Mouse (Mus musculus) forebrain, embryonic 12.5 days (tissue): Measurements from ENCODE around the gene Olfr1360. TPM values are rescaled to one million over a fixed set of nuclear protein-coding genes. Genes with fewer than 3 reads are reported as not detected.
A peak's percentile ranks its signal among the peaks of the same experiment; 100 is the strongest.

ENCODE experiments used
- ATAC-seq: fragments of 200-750 bp; cut with Nextera tagmentation; 2 replicates; pipeline ENCODE4 v1.8.0; 2017; ENCODE audit warnings: moderate TSS enrichment; ENCODE audit not compliant: low FRiP score
- H3K27ac ChIP-seq: fragments of 300-500 bp; sonication (generic); 2 replicates; pipeline ENCODE4 v1.5.1; 2016; ENCODE audit warnings: mild to moderate bottlenecking
- H3K27me3 ChIP-seq: fragments of 300-500 bp; sonication (generic); 2 replicates; pipeline ENCODE4 v1.6.1; 2016; ENCODE audit warnings: mild to moderate bottlenecking
- H3K36me3 ChIP-seq: fragments of 300-500 bp; sonication (generic); replicated peaks from 2 replicates; pipeline ENCODE4 v1.6.1; 2016; ENCODE audit warnings: mild to moderate bottlenecking
- H3K4me1 ChIP-seq: fragments of 300-500 bp; sonication (generic); 2 replicates; pipeline ENCODE4 v1.6.1; 2016
- H3K4me2 ChIP-seq: fragments of 300-500 bp; sonication (generic); 2 replicates; pipeline ENCODE4 v1.6.1; 2016; ENCODE audit warnings: mild to moderate bottlenecking, moderate library complexity
- H3K4me3 ChIP-seq: fragments of 300-500 bp; sonication (generic); replicated peaks from 2 replicates; pipeline ENCODE4 v1.5.1; 2016; ENCODE audit warnings: mild to moderate bottlenecking
- H3K9ac ChIP-seq: fragments of 300-500 bp; sonication (generic); 2 replicates; pipeline ENCODE4 v1.6.1; 2016; ENCODE audit warnings: mild to moderate bottlenecking
- H3K9me3 ChIP-seq: fragments of 300-500 bp; sonication (generic); 2 replicates; pipeline ENCODE4 v1.6.1; 2016
- WGBS: fragments of 180-500 bp; shearing (Covaris S2); methylation state at CpG from one replicate; pipeline ENCODE4 v1.1.7; 2016; 5-methylcytosine and 5-hydroxymethylcytosine counted together
- microRNA-seq: library from miRNA; unstranded; fragments of <30 nt; microRNA quantifications from one replicate; pipeline ENCODE4, GENCODE M21; 2017
- polyA plus RNA-seq: library from polyadenylated mRNA; unstranded; fragments of >200 nt; fragmentation: Nextera tagmentation; extraction: Ambion mirVana; gene quantifications from 2 replicates; pipeline ENCODE4 v1.2.1, GENCODE M21; 2016

Gene Olfr1360
- polyA plus RNA-seq, 1 experiment from 2014 or later, result not detected

DNA sequence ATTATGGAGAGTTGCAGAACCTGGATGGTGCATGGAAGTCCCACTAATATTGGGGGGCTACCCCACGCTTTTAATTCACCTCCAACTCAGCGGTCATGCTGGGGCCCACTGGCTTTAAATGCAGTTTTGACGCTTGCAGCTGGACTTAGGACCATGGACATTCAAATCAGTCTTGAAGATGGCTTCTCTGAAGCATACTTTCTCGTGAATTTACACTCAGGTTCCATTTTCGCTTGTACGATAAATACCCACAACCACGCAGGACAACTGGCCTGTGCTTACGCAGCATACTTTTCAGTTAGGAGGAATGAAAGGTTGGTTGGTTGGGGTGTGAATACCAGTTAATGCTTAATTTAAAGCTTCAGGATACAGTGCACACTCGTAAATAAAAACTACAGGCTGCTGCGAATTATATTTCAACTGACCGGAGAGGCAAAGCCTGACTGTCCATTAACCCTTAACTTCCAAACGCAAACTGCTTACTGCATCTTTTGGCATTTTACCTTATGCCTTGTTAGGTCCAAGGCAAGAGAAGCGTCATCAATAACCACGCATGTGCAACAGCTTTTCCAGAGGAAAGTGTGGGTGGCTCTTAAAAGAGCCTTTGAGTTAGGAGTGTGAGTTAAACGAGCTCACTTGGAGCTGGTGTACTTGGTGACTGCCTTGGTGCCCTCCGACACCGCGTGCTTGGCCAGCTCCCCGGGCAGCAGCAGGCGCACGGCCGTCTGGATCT, 38.1 kb upstream of the Olfr1360 start:
- WGBS, result under 1% methylated on average over 22 of the region's 22 CpGs

DNA sequence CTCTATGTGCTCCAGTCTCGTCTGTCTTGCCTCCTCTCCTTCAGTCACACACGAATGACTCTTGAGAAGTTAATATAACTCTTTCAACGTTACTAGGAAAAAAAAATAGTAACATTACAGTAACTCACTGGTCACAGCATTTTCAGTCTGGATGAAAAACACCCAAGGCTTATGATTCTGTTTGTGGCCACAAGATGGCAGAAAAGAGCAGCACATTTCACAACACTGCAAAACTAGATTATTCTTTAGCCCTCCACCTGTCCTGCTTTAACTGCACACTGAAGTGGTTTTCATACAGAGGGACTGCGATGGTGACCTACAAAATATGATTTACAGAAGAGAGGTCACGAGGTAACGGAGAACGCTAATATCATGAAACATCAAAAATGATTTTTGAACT, 37.5 kb upstream of the Olfr1360 start:
- H3K9me3 ChIP-seq, result no peaks in the 10 kb centered on the region
- no peaks in the 10 kb centered on the region for H3K36me3 ChIP-seq
- peak overlapping the region; percentile 96 for H3K27ac ChIP-seq
- peak overlapping the region; percentile 67 for H3K4me2 ChIP-seq
- H3K27me3 ChIP-seq, result no peaks in the 10 kb centered on the region
- H3K4me3 ChIP-seq, result peak overlapping the region; percentile 44
- peaks cover 28% of the 10 kb centered on the region for H3K4me1 ChIP-seq
- ATAC-seq, result no peak
- peak overlapping the region; percentile 73 for H3K9ac ChIP-seq
- 2% methylated on average over 7 of the region's 7 CpGs for WGBS

More for the DNA sequence above, 38.1 kb upstream of the Olfr1360 start:
- H3K27ac ChIP-seq, result peak overlapping the region; percentile 96
- H3K4me2 ChIP-seq, result peak overlapping the region; percentile 67
- H3K36me3 ChIP-seq, result no peaks in the 10 kb centered on the region
- ATAC-seq, result no peak
- no peaks in the 10 kb centered on the region for H3K9me3 ChIP-seq
- H3K9ac ChIP-seq, result peak overlapping the region; percentile 73
- H3K4me1 ChIP-seq, result peaks cover 33% of the 10 kb centered on the region
- H3K4me3 ChIP-seq, result peak overlapping the region; percentile 44
- no peaks in the 10 kb centered on the region for H3K27me3 ChIP-seq

DNA sequence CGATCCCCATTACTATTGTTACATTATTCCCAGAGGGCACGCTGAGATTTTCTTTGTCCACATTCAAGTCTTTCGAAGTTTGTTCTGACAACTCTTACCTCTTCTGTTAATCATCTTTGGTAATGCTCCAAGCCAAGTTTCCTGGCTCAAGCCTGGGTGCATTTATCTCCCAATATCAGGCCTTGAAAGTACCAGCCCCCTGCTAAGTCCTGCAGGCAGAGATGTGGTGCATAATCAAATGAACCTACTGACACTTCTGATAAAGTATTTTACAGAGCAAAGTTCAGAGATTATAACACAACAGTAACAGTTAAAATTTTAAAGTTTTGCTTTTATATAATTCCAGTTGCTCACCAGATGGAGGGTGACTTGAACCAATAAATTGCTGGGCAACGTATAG, 34.5 kb upstream of the Olfr1360 start:
- 28% methylated on average over 4 of the region's 4 CpGs for WGBS
- peak overlapping the region; percentile 49; the same call in 1 of the 2 replicates for H3K9ac ChIP-seq

DNA sequence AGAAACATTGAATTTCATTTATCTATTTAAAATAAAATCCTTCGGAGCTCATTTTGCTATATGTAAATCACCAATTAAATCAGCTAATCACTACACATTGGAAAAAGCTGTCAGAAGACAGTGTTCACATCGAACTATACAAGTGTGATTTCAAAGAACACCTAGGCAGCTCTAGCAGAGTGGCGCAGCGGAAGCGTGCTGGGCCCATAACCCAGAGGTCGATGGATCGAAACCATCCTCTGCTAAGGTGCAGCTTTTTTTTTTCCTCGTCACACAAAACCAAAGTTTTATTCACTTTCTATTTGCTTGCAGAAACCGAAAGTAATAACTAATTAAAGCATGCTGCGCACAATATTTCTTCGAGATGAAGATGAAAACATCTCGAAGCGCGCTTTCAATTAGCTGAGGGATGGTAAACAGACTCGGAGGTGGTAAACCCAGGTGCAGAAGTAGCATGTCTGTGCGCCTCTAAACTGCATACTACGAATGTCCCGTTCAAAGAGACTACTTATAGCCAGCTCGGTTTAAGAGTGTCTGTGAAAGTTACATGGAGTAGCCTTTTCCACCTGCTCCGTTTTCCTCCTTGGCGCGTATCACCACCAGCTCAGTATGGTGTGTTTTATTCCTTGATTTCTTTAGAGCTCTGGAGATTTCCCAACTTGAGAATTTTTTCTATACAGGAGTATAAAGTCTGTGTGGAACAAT, 33.8 kb upstream of the Olfr1360 start:
- H3K27me3 ChIP-seq, result no peaks in the 10 kb centered on the region
- peak overlapping the region; percentile 40 for H3K4me3 ChIP-seq
- peak overlapping the region; percentile 58 for H3K4me2 ChIP-seq
- ATAC-seq, result peak; percentile 82
- peak overlapping the region; percentile 50; the same call in 1 of the 2 replicates for H3K27ac ChIP-seq
- WGBS, result 2% methylated on average over 22 of the region's 22 CpGs
- H3K36me3 ChIP-seq, result no peaks in the 10 kb centered on the region
- H3K9me3 ChIP-seq, result no peaks in the 10 kb centered on the region
- H3K4me1 ChIP-seq, result peaks cover 14% of the 10 kb centered on the region
- H3K9ac ChIP-seq, result peak overlapping the region; percentile 49

More for the DNA sequence above, 34.5 kb upstream of the Olfr1360 start:
- H3K27ac ChIP-seq, result 0 out of 2 replicates have a peak overlapping the region, but pooled peaks have one; percentile 50
- peak overlapping the region; percentile 40 for H3K4me3 ChIP-seq
- H3K4me1 ChIP-seq, result peaks cover 14% of the 10 kb centered on the region
- ATAC-seq, result no peak
- no peaks in the 10 kb centered on the region for H3K36me3 ChIP-seq
- H3K9me3 ChIP-seq, result no peaks in the 10 kb centered on the region
- H3K27me3 ChIP-seq, result no peaks in the 10 kb centered on the region
- peak overlapping the region; percentile 58 for H3K4me2 ChIP-seq

GRCm38 (mm10) chr13:21710031-21710711, 33.0 kb upstream of the Olfr1360 start:
- ATAC-seq, result peak; percentile 75
- H3K4me2 ChIP-seq, result peak overlapping the region; percentile 45
- H3K9me3 ChIP-seq, result no peaks in the 10 kb centered on the region
- peak overlapping the region; percentile 81 for H3K27ac ChIP-seq
- peak overlapping the region; percentile 55 for H3K4me3 ChIP-seq
- H3K9ac ChIP-seq, result peak overlapping the region; percentile 53; the same call in 1 of the 2 replicates
- WGBS, result under 1% methylated on average over 32 of the region's 32 CpGs
- no peaks in the 10 kb centered on the region for H3K27me3 ChIP-seq
- no peaks in the 10 kb centered on the region for H3K36me3 ChIP-seq
- H3K4me1 ChIP-seq, result peaks cover 10% of the 10 kb centered on the region

GRCm38 (mm10) chr13:21706669-21707068, 29.5 kb upstream of the Olfr1360 start:
- Histone ChIP-seq H3K9me3 (no peaks in the 10 kb centered on the region), H3K27me3 (no peaks in the 10 kb centered on the region), H3K27ac (no peak overlapping the region), H3K36me3 (no peaks in the 10 kb centered on the region), H3K4me3 (no peak overlapping the region), H3K9ac (no peak overlapping the region), H3K4me2 (no peak overlapping the region), H3K4me1 (peaks cover 5% of the 10 kb centered on the region; the same call in 1 of the 2 replicates)
- WGBS, result 75% methylated on average over 4 of the region's 4 CpGs
- ATAC-seq, result no peak

- H3K36me3 ChIP-seq, result no peaks in the 10 kb centered on the region
- no peak within 1 kb of the TSS for H3K4me2 ChIP-seq
- H3K27ac ChIP-seq, result no peak within 1 kb of the TSS
- no peak within 1 kb of the TSS for H3K4me3 ChIP-seq
- no peak within 1 kb of the TSS for H3K9ac ChIP-seq
- no peaks in the 10 kb centered on the region for H3K9me3 ChIP-seq
- no peak for ATAC-seq
- no peaks in the 10 kb centered on the region for H3K4me1 ChIP-seq
- H3K27me3 ChIP-seq, result no peaks in the 10 kb centered on the region
Measured at GRCm38 (mm10) chr13:21697811-21698210, 20.6 kb upstream of the Olfr1360 start, which contains the start of gene Olfr1359. Gene Olfr1359 (plus strand): TSS chr13:21698111.

DNA sequence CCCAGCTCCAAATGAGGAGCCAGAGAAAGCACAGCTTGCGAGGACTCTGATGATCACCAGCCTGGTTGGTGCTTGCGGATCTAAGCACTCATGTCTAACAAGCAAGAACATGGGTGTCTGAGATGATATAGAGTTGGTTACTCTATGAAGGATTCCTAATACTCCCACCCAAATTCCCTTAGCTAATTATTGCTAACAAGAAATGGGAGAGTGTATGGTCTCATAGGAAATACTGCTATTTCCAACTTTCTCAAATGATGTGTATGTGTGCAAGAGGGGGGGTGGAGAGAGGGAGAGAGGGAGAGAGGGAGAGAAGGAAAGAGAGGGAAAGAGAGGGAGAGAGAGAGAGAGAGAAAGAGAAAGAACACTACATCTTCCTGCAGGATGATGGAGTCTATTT, 13.9 kb downstream of the Olfr1360 start, which contains the start of gene Olfr1361:
Olfr1361 (minus strand) TSS at position 101 of the 400 bp plus-strand sequence.
- Histone ChIP-seq H3K4me2 (no peak within 1 kb of the TSS), H3K4me1 (no peaks in the 10 kb centered on the region), H3K4me3 (no peak within 1 kb of the TSS), H3K9me3 (no peaks in the 10 kb centered on the region), H3K27me3 (no peaks in the 10 kb centered on the region), H3K9ac (no peak within 1 kb of the TSS), H3K27ac (no peak within 1 kb of the TSS), H3K36me3 (no peaks in the 10 kb centered on the region)
- ATAC-seq, result no peak
- 69% methylated on average over 2 of the region's 2 CpGs for WGBS

- Histone ChIP-seq H3K4me1 (no peaks in the 10 kb centered on the region), H3K4me3 (no peak within 1 kb of the TSS), H3K9ac (no peak within 1 kb of the TSS), H3K27ac (no peak within 1 kb of the TSS), H3K4me2 (no peak within 1 kb of the TSS), H3K27me3 (no peaks in the 10 kb centered on the region), H3K36me3 (no peaks in the 10 kb centered on the region), H3K9me3 (no peaks in the 10 kb centered on the region)
- no peak for ATAC-seq
- WGBS, result 79% methylated on average over 2 of the region's 2 CpGs
Measured at GRCm38 (mm10) chr13:21642418-21642817, 34.8 kb downstream of the Olfr1360 start, which contains the start of gene Olfr11. Gene Olfr11 (minus strand): TSS chr13:21642518.

Small RNAs within 50 kb of the gene (microRNA-seq; reads per million reads assigned to microRNA genes)
- not detected for gene Gm44357
- gene Gm44367, result not detected

Other genes with a start within 250 kb of the Olfr1360 start
- 5.6 and 6.2 TPM in 2 replicates for gene Pgbd1, start 236.3 kb downstream of the Olfr1360 start, polyA plus RNA-seq
- gene Zscan26, start 223.7 kb downstream of the Olfr1360 start, polyA plus RNA-seq, result 20.9 and 21.3 TPM in 2 replicates
- gene Nkapl, start 208.9 kb downstream of the Olfr1360 start, polyA plus RNA-seq, result 3.1 and 3.3 TPM in 2 replicates
- 6.3 and 6.4 TPM in 2 replicates for gene Zkscan4, start 198.5 kb downstream of the Olfr1360 start, polyA plus RNA-seq
- gene Gm10065, start 198.0 kb downstream of the Olfr1360 start, polyA plus RNA-seq, result not detected in 2 replicates
- gene AK157302, start 182.2 kb downstream of the Olfr1360 start, polyA plus RNA-seq, result 0.17 and 0.54 TPM in 2 replicates
- 2.4 and 2.5 TPM in 2 replicates for gene Gm11273, start 176.0 kb downstream of the Olfr1360 start, polyA plus RNA-seq
- 8.9 and 10.1 TPM in 2 replicates for gene Zkscan8, start 146.3 kb downstream of the Olfr1360 start, polyA plus RNA-seq
- 0.17 and 0.22 TPM in 2 replicates for gene Olfr1366, start 134.6 kb downstream of the Olfr1360 start, polyA plus RNA-seq
- gene Olfr1535, start 117.5 kb downstream of the Olfr1360 start, polyA plus RNA-seq, result not detected in 2 replicates
- gene Olfr1364, start 95.6 kb downstream of the Olfr1360 start, polyA plus RNA-seq, result not detected in 2 replicates
- gene Olfr1362, start 63.4 kb downstream of the Olfr1360 start, polyA plus RNA-seq, result not detected in 2 replicates
- not detected in 2 replicates for gene Olfr11, start 34.9 kb downstream of the Olfr1360 start, polyA plus RNA-seq
- gene Olfr1361, start 14.0 kb downstream of the Olfr1360 start, polyA plus RNA-seq, result not detected in 2 replicates
- not detected in 2 replicates for gene Olfr1359, start 20.7 kb upstream of the Olfr1360 start, polyA plus RNA-seq
- gene Hist1h2bl, start 38.7 kb upstream of the Olfr1360 start, polyA plus RNA-seq, result 4.8 TPM in 1 of 2 replicates, not detected in the other
- 18.4 and 22.2 TPM in 2 replicates for gene Hist1h2ai, start 39.0 kb upstream of the Olfr1360 start, polyA plus RNA-seq
- gene Hist1h3h, start 40.3 kb upstream of the Olfr1360 start, polyA plus RNA-seq, result 13.8 and 14.8 TPM in 2 replicates
- 5.8 and 5.9 TPM in 2 replicates for gene Hist1h2bm, start 44.6 kb upstream of the Olfr1360 start, polyA plus RNA-seq
- 0.74 and 0.86 TPM in 2 replicates for gene Hist1h4j, start 57.7 kb upstream of the Olfr1360 start, polyA plus RNA-seq
- gene Hist1h4k, start 73.1 kb upstream of the Olfr1360 start, polyA plus RNA-seq, result 2.4 and 4.5 TPM in 2 replicates
- gene Hist1h2ak, start 76.4 kb upstream of the Olfr1360 start, polyA plus RNA-seq, result 34.1 and 37.7 TPM in 2 replicates
- 4.9 and 5.2 TPM in 2 replicates for gene Hist1h2bn, start 76.7 kb upstream of the Olfr1360 start, polyA plus RNA-seq
- 44.0 and 46.6 TPM in 2 replicates for gene Hist1h1b, start 103.2 kb upstream of the Olfr1360 start, polyA plus RNA-seq
- 166 and 188 TPM in 2 replicates for gene Hist1h3i, start 106.0 kb upstream of the Olfr1360 start, polyA plus RNA-seq
- gene Hist1h2an, start 109.8 kb upstream of the Olfr1360 start, polyA plus RNA-seq, result 13.9 and 15.0 TPM in 2 replicates
- gene Hist1h2bp, start 110.1 kb upstream of the Olfr1360 start, polyA plus RNA-seq, result 3.0 and 5.2 TPM in 2 replicates
- gene Hist1h2bq, start 132.8 kb upstream of the Olfr1360 start, polyA plus RNA-seq, result 23.9 and 32.5 TPM in 2 replicates
- gene Hist1h2ao, start 133.1 kb upstream of the Olfr1360 start, polyA plus RNA-seq, result not detected in 2 replicates
- not detected in 2 replicates for gene Hist1h4m, start 134.3 kb upstream of the Olfr1360 start, polyA plus RNA-seq
- gene Hist1h4n, start 154.8 kb upstream of the Olfr1360 start, polyA plus RNA-seq, result 12.5 and 13.8 TPM in 2 replicates
- 6,142 and 6,230 TPM in 2 replicates for gene Hist1h2ap, start 156.1 kb upstream of the Olfr1360 start, polyA plus RNA-seq
- gene Hist1h2br, start 156.3 kb upstream of the Olfr1360 start, polyA plus RNA-seq, result 24.5 and 30.9 TPM in 2 replicates